Mouse (Mus musculus) frontal cortex, postnatal 36 days (tissue): ENCODE results near the gene Pkd1l2.
A peak's percentile ranks its signal among the peaks of the same experiment; 100 is the strongest.

ENCODE experiments used
- DNase-seq, 2 experiments: peaks; one replicate each; pipeline ENCODE4 v3.0.0; 2022; ENCODE audit warnings: low spot score in 2 of 2

Pkd1l2 gene

GRCm38 (mm10) chr8:117033393-117033792 lies 48.9 kb downstream of the Pkd1l2 start:
- no peak for DNase-seq

- DNase-seq, result no peak
Measured at GRCm38 (mm10) chr8:117032609-117033008, 49.6 kb downstream of the Pkd1l2 start.

GRCm38 (mm10) chr8:117031476-117031875 lies 50.8 kb downstream of the Pkd1l2 start:
- DNase-seq, result no peak

GRCm38 (mm10) chr8:117028686-117029085 lies 53.6 kb downstream of the Pkd1l2 start:
- DNase-seq, result no peak

GRCm38 (mm10) chr8:117027601-117028000 lies 54.6 kb downstream of the Pkd1l2 start:
- DNase-seq, result no peak

GRCm38 (mm10) chr8:117022297-117022993 lies 59.8 kb downstream of the Pkd1l2 start:
- no peak for DNase-seq

- peak; percentile 43 to 70 for DNase-seq
Measured at GRCm38 (mm10) chr8:117019323-117020275, 62.6 kb downstream of the Pkd1l2 start.

GRCm38 (mm10) chr8:117017896-117018295 lies 64.4 kb downstream of the Pkd1l2 start:
- DNase-seq, result no peak

GRCm38 (mm10) chr8:117017006-117017405 lies 65.2 kb downstream of the Pkd1l2 start:
- no peak for DNase-seq

- no peak for DNase-seq
Measured at GRCm38 (mm10) chr8:117015670-117016069, 66.6 kb downstream of the Pkd1l2 start.

- DNase-seq, result no peak
Measured at GRCm38 (mm10) chr8:117011366-117011765, 70.9 kb downstream of the Pkd1l2 start.

GRCm38 (mm10) chr8:116994016-116994716 lies 88.1 kb downstream of the Pkd1l2 start:
- DNase-seq, result no peak

- DNase-seq, result peak; percentile 97 to 98
Measured at GRCm38 (mm10) chr8:116993095-116993867, 89.0 kb downstream of the Pkd1l2 start, which contains the start of gene Gcsh. Gene Gcsh, minus strand, starts transcription at chr8:116993537.

GRCm38 (mm10) chr8:116992176-116992971 lies 89.9 kb downstream of the Pkd1l2 start:
- DNase-seq, result no peak

- DNase-seq, result no peak
Measured at GRCm38 (mm10) chr8:116991241-116991640, 91.0 kb downstream of the Pkd1l2 start.

GRCm38 (mm10) chr8:116989842-116990241 lies 92.4 kb downstream of the Pkd1l2 start:
- no peak for DNase-seq

- peak; percentile 31 to 67 for DNase-seq
Measured at GRCm38 (mm10) chr8:116980117-116980516, 102.1 kb downstream of the Pkd1l2 start.

- DNase-seq, result peak; percentile 98 to 99
Measured at GRCm38 (mm10) chr8:116978631-116979256, 103.5 kb downstream of the Pkd1l2 start, which contains the start of gene 1700030J22Rik. Gene 1700030J22Rik, minus strand, starts transcription at chr8:116978959.

- no peak for DNase-seq
Measured at GRCm38 (mm10) chr8:116978052-116978451, 104.2 kb downstream of the Pkd1l2 start.

GRCm38 (mm10) chr8:116975606-116976005 lies 106.6 kb downstream of the Pkd1l2 start:
- no peak for DNase-seq
